In genomic region chr16:77330996-77331395, GRCm38 (mm10) we compare ENCODE assay signal across 8 mouse cellular contexts.
DNase-seq lines count a peak whose midpoint lies in the region; ATAC-seq lines count a peak whose summit lies in the region.

No protein-coding gene starts in this region.

- H3K4me2 ChIP-seq in embryonic facial prominence, embryonic 11.5 days (ENCODE audit: low read depth, low read length): peak overlapping the region; percentile 38
- peak overlapping the region; percentile 82 for H3K4me2 ChIP-seq in heart, embryonic 16.5 days (ENCODE audit: low read depth, low read length)

- no peaks in the 10 kb centered on the region for H3K36me3 ChIP-seq in embryonic facial prominence, embryonic 11.5 days (replicated peaks; ENCODE audit: control insufficient read depth, insufficient read depth, low read depth, low read length)
- H3K36me3 ChIP-seq in heart, embryonic 16.5 days (ENCODE audit: control insufficient read depth, insufficient read depth): peaks cover 3% of the 10 kb centered on the region; the same call in 1 of the 2 replicates

- no peaks in the 10 kb centered on the region; the same call in 1 of the 2 replicates for H3K4me1 ChIP-seq in embryonic facial prominence, embryonic 11.5 days (ENCODE audit: control insufficient read depth, insufficient read depth, low read length)
- H3K4me1 ChIP-seq in heart, embryonic 16.5 days (ENCODE audit: control insufficient read depth, insufficient read depth, low read length): peaks cover 8% of the 10 kb centered on the region; the same call in 1 of the 2 replicates

- no peak for ATAC-seq in embryonic facial prominence, embryonic 11.5 days (replicated peaks; ENCODE audit: insufficient number of reproducible peaks, low FRiP score, low TSS enrichment, low read depth)
- peak; percentile 63 for ATAC-seq in heart, embryonic 16.5 days (replicated peaks; ENCODE audit: extremely low read depth, insufficient read depth, low FRiP score)

- peak; percentile 37 for DNase-seq in adrenal gland, adult 8-10 months
- DNase-seq in embryonic facial prominence, embryonic 11.5 days (ENCODE audit: low spot score): peak; percentile 82
- DNase-seq in kidney, postnatal 10 days: peak; percentile 65
- DNase-seq in lung, postnatal 36 days: peak; percentile 64
- peak; percentile 56 for DNase-seq in retina, postnatal 1 day
- DNase-seq in left cerebral cortex, adult 9 months (ENCODE audit: low spot score in 2 of 2): no peak
- no peak for DNase-seq in left cerebral cortex, postnatal 25 days (ENCODE audit: low spot score in 2 of 2)

- 10% methylated on average over 8 of the region's 8 CpGs for WGBS in embryonic facial prominence, embryonic 11.5 days
- 12% methylated on average over 8 of the region's 8 CpGs for WGBS in heart, embryonic 16.5 days

- no peaks in the 10 kb centered on the region for H3K27me3 ChIP-seq in embryonic facial prominence, embryonic 11.5 days (ENCODE audit: control insufficient read depth, insufficient read depth, low read length)
- H3K27me3 ChIP-seq in heart, embryonic 16.5 days (ENCODE audit: control insufficient read depth, insufficient read depth, low read length): no peaks in the 10 kb centered on the region

- peak overlapping the region; percentile 50 for H3K4me3 ChIP-seq in embryonic facial prominence, embryonic 11.5 days (ENCODE audit: low read depth, low read length)
- peak overlapping the region; percentile 74 for H3K4me3 ChIP-seq in heart, embryonic 16.5 days (ENCODE audit: low read length)

- H3K9me3 ChIP-seq in embryonic facial prominence, embryonic 11.5 days (replicated peaks; ENCODE audit: control insufficient read depth, low read length): no peaks in the 10 kb centered on the region
- no peaks in the 10 kb centered on the region for H3K9me3 ChIP-seq in heart, embryonic 16.5 days (replicated peaks; ENCODE audit: control insufficient read depth, low read length)

- intact Hi-C loops in left cerebral cortex, postnatal 25 days (cut with DNase I): loop anchor here (2.0 to 5.0 kb wide), 2 partner anchors 71 to 170 kb away; no protein-coding TSS in a partner anchor

- peak overlapping the region; percentile 23; the same call in 1 of the 2 replicates for H3K27ac ChIP-seq in embryonic facial prominence, embryonic 11.5 days (replicated peaks; ENCODE audit: low read depth, low read length)
- H3K27ac ChIP-seq in heart, embryonic 16.5 days (ENCODE audit: low read length): peak overlapping the region; percentile 74

- peak overlapping the region; percentile 61 for H3K9ac ChIP-seq in embryonic facial prominence, embryonic 11.5 days (replicated peaks; ENCODE audit: low read length)
- H3K9ac ChIP-seq in heart, embryonic 16.5 days (ENCODE audit: low read length): peak overlapping the region; percentile 89

Comparison
In these comparisons a context has a peak if more than half of its experiments do, and no peak if none do; other contexts are left out.
1. DNase-seq: peak in adrenal gland, adult 8-10 months (single experiment), embryonic facial prominence, embryonic 11.5 days (single experiment), kidney, postnatal 10 days (single experiment), lung, postnatal 36 days (single experiment) and retina, postnatal 1 day (single experiment); none in left cerebral cortex, adult 9 months (0 of 2) and left cerebral cortex, postnatal 25 days (0 of 2).